Mouse (Mus musculus) small intestine, adult 2 months (tissue): ENCODE results near the gene Lgsn. TPM values are rescaled to one million over a fixed set of nuclear protein-coding genes. Genes with fewer than 3 reads are reported as not detected.

ENCODE experiments used
- H3K27ac ChIP-seq: fragments of 200-500 bp; 2 replicates; pipeline ENCODE4 v1.5.1; 2012; ENCODE audit warnings: low read depth, low read length, control low read depth, inconsistent platforms; ENCODE audit not compliant: insufficient read depth
- H3K27me3 ChIP-seq: fragments of 200-500 bp; 2 replicates; pipeline ENCODE4 v1.6.1; 2012; ENCODE audit warnings: mild to moderate bottlenecking, moderate library complexity, low read length, inconsistent platforms; ENCODE audit not compliant: control insufficient read depth, insufficient read depth
- H3K36me3 ChIP-seq: fragments of 200-500 bp; 2 replicates; pipeline ENCODE4 v1.6.1; 2012; ENCODE audit warnings: mild to moderate bottlenecking, low read length, control low read depth, inconsistent platforms; ENCODE audit not compliant: control insufficient read depth, insufficient read depth
- H3K4me1 ChIP-seq: fragments of 200-500 bp; 2 replicates; pipeline ENCODE4 v1.6.1; 2012; ENCODE audit warnings: low read length, inconsistent platforms, mixed read lengths; ENCODE audit not compliant: control insufficient read depth, insufficient read depth, insufficient read length
- H3K4me3 ChIP-seq: fragments of 200-500 bp; 2 replicates; pipeline ENCODE4 v1.5.1; 2012; ENCODE audit warnings: low read depth, mild to moderate bottlenecking, control low read depth, inconsistent platforms, low read length, moderate library complexity
- CTCF ChIP-seq: fragments of 200-500 bp; IDR thresholded peaks from 2 replicates; pipeline ENCODE4 v1.5.1; 2012; ENCODE audit warnings: low read depth, mild to moderate bottlenecking, control low read depth, inconsistent platforms, low read length, moderate library complexity, mixed read lengths; ENCODE audit not compliant: insufficient replicate concordance, insufficient read length; ENCODE audit errors: extremely low read depth
- POLR2A ChIP-seq: fragments of 200-500 bp; IDR thresholded peaks from 2 replicates; pipeline ENCODE4 v1.6.1; 2012; ENCODE audit warnings: low read depth, mild to moderate bottlenecking, control low read depth, inconsistent platforms, low read length, moderate library complexity
- WGBS: fragments of 180-500 bp; shearing (Covaris S2); methylation state at CpG from one replicate; pipeline ENCODE4 v1.1.7; 2018; 5-methylcytosine and 5-hydroxymethylcytosine counted together
- polyA plus RNA-seq: library from polyadenylated mRNA; depleted of rRNA; stranded (reverse); fragments of >200 nt; gene quantifications from 2 replicates; pipeline ENCODE4 v1.2.3, GENCODE M21; 2012; rRNA removed

Gene Lgsn
- not detected in 2 replicates for polyA plus RNA-seq

- no peaks in the 10 kb centered on the region for H3K4me1 ChIP-seq
- 75% methylated on average over 5 of the region's 5 CpGs for WGBS
- TF ChIP-seq CTCF = no peak
- no peak for TF ChIP-seq POLR2A
- H3K4me3 ChIP-seq = no peak within 1 kb of the TSS
- no peaks in the 10 kb centered on the region for H3K27me3 ChIP-seq
- H3K27ac ChIP-seq = no peak within 1 kb of the TSS
- no peaks in the 10 kb centered on the region for H3K36me3 ChIP-seq
These were observed at the start of gene Lgsn for GRCm38 (mm10) chr1:31176101-31176500. Lgsn (plus strand) TSS chr1:31176401.

- 22% methylated on average over 3 of the region's 3 CpGs for WGBS
- no peaks in the 10 kb centered on the region for H3K27me3 ChIP-seq
- TF ChIP-seq POLR2A = no peak
- TF ChIP-seq CTCF = no peak
- H3K4me1 ChIP-seq = peaks cover 3% of the 10 kb centered on the region; the same call in 1 of the 2 replicates
- no peaks in the 10 kb centered on the region for H3K36me3 ChIP-seq
- no peak overlapping the region for H3K4me3 ChIP-seq
- H3K27ac ChIP-seq = 0 out of 2 replicates have a peak overlapping the region, but pooled peaks have one; percentile 1
These were observed 37.8 kb upstream of the Lgsn start for GRCm38 (mm10) chr1:31138387-31138786.

GRCm38 (mm10) chr1:31142288-31143094 lies 33.7 kb upstream of the Lgsn start:
- peaks cover 3% of the 10 kb centered on the region; the same call in 1 of the 2 replicates for H3K4me1 ChIP-seq
- TF ChIP-seq POLR2A (no peak), CTCF (no peak)
- no peak overlapping the region for H3K4me3 ChIP-seq
- no peaks in the 10 kb centered on the region for H3K27me3 ChIP-seq
- no peaks in the 10 kb centered on the region for H3K36me3 ChIP-seq
- 54% methylated on average over 8 of the region's 8 CpGs for WGBS
- H3K27ac ChIP-seq = no peak overlapping the region

GRCm38 (mm10) chr1:31143571-31143970 lies 32.6 kb upstream of the Lgsn start:
- TF ChIP-seq CTCF (no peak), POLR2A (no peak)
- WGBS = 88% methylated on average over 2 of the region's 2 CpGs
- no peaks in the 10 kb centered on the region for H3K4me1 ChIP-seq
- no peaks in the 10 kb centered on the region for H3K36me3 ChIP-seq
- H3K27ac ChIP-seq = no peak overlapping the region
- no peak overlapping the region for H3K4me3 ChIP-seq
- no peaks in the 10 kb centered on the region for H3K27me3 ChIP-seq

- Histone ChIP-seq H3K27me3 (no peaks in the 10 kb centered on the region), H3K4me1 (no peaks in the 10 kb centered on the region), H3K4me3 (no peak overlapping the region), H3K36me3 (no peaks in the 10 kb centered on the region), H3K27ac (no peak overlapping the region)
- 31% methylated on average over 6 of the region's 6 CpGs for WGBS
- no peak for TF ChIP-seq CTCF
- TF ChIP-seq POLR2A = no peak
These were observed 26.5 kb upstream of the Lgsn start for GRCm38 (mm10) chr1:31149671-31150070.

GRCm38 (mm10) chr1:31150546-31150945 lies 25.7 kb upstream of the Lgsn start:
- no peak for TF ChIP-seq CTCF
- TF ChIP-seq POLR2A = no peak
- Histone ChIP-seq H3K4me3 (no peak overlapping the region), H3K27ac (no peak overlapping the region), H3K4me1 (no peaks in the 10 kb centered on the region; the same call in 1 of the 2 replicates), H3K27me3 (no peaks in the 10 kb centered on the region), H3K36me3 (no peaks in the 10 kb centered on the region)
- 64% methylated on average over 3 of the region's 3 CpGs for WGBS

GRCm38 (mm10) chr1:31152799-31153426 lies 23.3 kb upstream of the Lgsn start:
- H3K27ac ChIP-seq = no peak overlapping the region
- no peak overlapping the region for H3K4me3 ChIP-seq
- 32% methylated on average over 2 of the region's 2 CpGs for WGBS
- H3K4me1 ChIP-seq = no peaks in the 10 kb centered on the region; the same call in 1 of the 2 replicates
- no peaks in the 10 kb centered on the region for H3K36me3 ChIP-seq
- no peaks in the 10 kb centered on the region for H3K27me3 ChIP-seq
- TF ChIP-seq POLR2A (no peak), CTCF (peak; percentile 50; the same call in 1 of the 2 replicates)
